Mouse (Mus musculus): Measurements from ENCODE around the gene Gp9.

Gene Gp9

DNA sequence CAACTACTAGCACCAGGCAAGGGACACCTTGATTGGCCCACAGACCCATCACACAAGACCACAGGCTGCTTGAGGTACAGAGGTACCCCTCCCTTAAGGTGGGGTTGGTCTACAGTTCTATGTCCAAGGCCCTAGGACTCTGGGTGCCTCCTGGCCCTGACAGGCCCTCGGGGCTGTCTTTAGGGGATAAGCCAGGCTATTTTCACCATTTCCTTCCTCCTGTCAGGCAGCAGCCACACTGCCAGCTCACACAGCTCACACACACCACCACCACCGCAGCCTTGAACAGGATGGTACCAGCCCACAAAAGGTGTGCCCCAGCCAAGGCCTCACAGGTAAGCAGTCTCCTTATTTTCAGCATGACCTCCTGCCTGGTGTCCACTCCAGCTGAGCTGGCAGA is at the start of gene Gp9:
TSS of gene Gp9 (plus strand) at position 231 of the 400 bp plus-strand sequence.
- DNase-seq (ENCODE audit: low spot score), result no peak

DNA sequence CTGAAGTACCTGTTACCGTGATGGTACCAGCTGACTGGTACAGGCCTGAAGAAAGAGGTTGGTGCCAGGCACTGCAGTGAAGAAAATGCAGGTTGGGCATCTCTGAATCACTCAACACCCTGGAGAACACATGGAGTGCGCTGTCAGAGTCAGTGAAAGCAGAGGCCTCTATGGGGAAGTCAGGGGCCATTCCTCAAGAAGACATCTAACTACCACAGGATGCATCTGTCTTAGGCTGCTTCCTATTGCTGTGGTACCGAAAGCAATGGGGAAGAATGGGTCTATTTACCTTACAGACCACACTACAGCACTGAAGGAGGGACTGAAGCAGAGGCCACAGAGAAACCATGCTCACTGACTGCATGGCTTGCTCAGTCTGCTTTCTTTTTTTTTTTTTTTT is 49.8 kb upstream of the Gp9 start:
- no peak for DNase-seq (ENCODE audit: low spot score)

DNA sequence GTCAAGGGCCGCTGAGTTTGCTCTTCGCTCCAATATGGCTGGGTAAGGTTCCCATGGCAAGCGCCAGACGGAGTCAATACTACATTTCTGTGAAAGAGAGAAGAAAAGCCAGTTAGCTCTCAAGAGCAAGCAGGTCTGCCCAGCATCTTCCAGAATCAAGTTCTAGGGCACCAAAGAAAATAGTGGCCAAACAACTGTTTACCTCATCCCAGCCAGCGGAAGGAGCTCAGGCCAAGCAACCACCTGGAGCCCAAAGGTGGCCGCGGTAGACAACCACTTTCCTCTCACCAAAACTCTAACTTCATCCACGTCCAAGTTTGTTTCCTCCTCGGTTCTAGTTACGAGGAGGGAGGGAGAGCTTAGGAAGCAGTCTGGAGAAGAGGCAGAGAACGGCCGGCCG is 47.7 kb upstream of the Gp9 start:
- DNase-seq (ENCODE audit: low spot score), result no peak

DNA sequence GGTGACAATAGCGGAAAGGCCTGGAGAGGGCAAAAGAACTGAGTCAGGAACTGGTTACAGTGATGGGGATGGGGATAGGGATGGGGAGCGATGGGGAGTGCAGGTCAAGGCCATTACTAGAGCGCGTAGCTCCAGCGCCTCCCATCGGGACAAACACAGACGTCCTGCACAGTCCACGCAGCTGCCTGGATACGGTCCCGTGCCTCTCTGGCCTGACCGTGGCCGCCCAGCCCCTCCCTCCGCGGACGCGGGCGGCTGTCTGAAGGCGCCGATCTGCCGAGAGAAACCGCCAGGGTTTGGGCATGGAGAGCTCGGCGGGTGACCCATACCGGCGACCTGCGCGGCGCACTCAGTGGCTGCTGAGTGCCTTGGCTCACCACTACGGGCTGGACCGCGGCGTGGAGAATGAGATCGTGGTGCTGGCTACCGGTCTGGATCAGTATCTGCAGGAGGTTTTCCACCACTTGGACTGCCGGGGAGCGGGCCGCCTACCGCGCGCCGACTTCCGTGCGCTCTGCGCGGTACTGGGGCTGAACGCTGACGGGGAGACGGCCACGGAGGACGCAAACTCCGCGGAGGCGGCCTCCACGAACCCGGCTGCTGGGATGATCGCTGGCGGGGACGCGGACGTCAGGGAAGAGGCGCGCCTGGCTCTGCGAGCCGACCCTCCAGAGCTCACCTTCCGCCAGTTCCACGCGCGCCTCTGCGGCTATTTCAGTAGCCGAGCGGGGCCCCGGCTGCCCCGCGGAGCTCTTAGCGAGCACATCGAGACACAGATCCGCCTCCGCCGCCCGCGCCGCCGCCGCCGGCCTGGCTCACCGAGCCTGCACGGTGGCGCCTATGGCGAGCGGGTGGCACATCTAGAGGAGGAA is 47.0 kb upstream of the Gp9 start, which contains the start of gene Efcc1:
TSS of gene Efcc1 (plus strand) at position 279 of the 872 bp plus-strand sequence.
- DNase-seq (ENCODE audit: low spot score), result peak; percentile 29

DNA sequence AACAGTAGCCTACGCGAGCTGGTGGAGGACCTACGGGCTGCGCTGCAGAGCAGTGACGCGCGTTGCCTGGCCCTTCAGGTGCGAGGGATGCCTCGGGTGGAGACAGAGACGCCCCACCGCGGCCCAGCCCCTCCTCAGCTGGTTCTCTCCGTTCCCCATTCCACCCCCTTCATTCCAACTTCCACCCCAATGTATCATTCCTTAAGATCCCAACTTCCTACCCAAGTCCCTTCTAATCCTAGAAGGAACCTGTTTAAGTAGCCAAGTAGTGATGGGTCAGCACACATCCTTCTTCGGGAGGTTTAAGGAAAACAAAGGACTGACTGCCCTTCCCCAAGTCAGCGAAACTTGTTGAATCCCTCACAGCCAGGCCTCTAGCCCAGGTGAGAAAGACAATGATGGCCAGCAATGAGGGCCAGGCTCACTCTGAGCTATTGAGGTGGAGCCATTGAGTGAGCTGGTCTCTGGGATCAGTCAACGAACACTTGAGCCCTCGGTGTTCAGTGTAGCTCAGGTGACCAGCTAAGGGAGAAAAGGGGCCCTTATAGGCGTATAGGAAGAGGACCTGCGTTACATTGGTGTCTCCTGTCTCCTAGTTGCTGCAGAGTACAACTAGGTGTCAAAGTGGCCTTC is 46.3 kb upstream of the Gp9 start:
- no peak for DNase-seq (ENCODE audit: low spot score)

DNA sequence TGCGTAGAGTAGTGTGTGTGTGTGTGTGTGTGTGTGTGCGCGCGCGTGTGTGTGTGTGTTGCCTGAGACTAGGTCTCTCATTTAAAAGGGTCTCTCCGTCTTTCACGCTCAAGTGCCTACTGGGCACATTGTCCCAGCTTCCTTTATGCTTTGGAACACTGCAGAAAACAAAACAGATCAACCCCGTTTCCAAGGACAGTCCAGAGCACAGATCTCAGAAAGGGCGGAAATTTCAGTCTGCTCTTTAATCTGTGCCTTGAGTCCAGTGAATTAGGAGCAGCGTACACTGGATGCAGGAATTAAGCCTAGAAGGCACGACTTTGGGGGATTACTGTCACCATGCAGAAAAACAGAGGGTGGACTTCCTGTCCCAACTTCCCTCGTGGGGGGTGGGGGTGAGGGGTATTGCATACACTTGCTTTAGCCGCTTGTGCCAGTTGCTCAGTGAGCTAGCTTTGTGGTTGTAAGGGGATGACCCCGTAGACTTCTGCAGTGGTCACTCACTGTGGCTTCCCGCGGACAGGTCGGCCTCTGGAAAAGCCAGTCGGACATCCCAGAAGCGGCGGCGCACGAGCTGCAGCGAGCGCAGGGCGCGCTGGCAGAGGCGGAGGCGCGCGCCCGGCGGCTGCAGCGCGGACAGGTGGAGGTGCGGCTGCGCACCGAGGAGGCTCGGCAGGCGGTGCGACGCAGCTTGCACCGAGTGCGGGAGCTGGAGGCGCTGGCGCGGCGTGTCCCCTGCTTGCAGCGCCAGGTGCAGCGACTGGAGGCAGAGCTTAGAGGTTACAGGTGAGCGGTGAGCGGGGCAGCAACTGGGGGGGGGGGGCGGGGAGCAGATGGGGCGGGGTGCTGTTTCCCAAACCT is 45.5 kb upstream of the Gp9 start:
- DNase-seq (ENCODE audit: low spot score), result no peak

DNA sequence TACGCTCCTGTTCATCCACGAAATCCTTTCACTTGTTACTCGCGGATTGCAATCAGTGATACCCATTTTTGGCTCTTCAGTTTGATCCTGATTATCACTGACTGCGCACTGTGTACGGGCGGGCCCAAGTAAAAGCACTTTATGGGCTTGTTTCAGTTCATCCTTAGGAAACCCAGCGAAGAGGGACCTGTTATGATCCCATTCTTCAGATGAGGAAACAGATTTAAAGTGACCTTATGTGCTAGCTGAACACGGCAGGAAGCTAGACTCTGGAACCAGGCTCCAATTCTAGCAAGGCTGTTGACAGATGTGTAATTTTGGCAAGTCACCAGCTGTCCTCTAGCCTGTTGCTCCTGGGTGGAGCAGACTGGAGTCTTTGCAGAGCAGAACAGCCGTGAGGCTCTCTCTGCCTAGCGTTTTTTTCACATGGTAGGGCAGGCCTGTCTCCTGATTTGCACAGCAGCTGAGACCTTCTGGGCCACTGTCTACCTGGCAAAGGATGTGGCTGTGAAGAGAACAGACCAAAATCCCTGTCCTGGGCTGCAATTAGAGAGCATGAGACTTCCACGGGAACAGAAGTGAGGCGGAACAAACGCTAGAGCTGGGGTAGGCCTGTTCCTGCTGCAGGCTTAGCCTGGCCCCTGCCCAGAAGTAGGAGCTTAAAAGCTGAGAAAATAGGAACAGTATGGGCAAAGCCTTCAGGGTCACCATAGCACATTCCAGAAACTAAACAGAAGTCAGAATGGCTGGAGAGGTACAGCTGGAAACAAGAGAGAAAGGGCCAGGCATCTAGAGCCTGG is 44.5 kb upstream of the Gp9 start:
- no peak for DNase-seq (ENCODE audit: low spot score)

DNA sequence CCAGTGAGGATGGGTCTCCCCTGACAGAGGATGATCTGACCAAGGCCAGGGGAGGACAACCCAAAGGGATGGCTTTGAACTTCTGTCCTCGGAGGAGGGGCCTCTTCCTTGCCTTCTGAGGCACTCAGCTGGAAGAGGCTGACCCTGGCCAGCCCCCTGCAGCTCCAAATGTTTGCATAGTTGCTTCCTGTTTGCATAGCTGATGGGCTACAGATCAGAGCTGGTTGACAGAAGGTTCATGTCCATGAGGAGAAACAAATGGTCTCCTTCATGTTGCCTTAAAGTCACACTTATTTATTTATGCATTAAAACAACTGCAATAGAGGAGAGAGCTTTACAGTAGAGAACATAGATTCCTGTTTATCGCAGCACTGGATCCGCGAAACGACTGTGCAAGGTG is 43.7 kb upstream of the Gp9 start:
- no peak for DNase-seq (ENCODE audit: low spot score)

DNA sequence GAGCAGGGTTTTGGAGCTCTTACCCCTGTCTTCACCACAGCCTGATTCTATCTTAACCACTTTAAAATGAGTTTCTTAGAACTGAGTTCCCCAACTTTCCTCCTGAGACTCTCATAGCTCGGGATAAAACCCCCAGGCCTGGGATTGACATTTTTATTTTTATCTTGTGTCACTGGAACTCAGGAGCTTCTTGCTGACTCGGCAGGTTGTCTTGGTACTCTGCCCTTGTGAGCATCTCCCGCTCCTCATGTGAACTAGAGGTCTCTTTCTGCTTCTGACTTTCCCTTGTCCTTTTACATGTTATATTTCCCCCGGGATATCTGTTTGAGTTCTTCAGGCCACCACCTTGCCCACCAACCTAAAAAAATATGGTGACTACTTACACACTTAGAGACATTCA is 40.9 kb upstream of the Gp9 start:
- DNase-seq (ENCODE audit: low spot score), result no peak

DNA sequence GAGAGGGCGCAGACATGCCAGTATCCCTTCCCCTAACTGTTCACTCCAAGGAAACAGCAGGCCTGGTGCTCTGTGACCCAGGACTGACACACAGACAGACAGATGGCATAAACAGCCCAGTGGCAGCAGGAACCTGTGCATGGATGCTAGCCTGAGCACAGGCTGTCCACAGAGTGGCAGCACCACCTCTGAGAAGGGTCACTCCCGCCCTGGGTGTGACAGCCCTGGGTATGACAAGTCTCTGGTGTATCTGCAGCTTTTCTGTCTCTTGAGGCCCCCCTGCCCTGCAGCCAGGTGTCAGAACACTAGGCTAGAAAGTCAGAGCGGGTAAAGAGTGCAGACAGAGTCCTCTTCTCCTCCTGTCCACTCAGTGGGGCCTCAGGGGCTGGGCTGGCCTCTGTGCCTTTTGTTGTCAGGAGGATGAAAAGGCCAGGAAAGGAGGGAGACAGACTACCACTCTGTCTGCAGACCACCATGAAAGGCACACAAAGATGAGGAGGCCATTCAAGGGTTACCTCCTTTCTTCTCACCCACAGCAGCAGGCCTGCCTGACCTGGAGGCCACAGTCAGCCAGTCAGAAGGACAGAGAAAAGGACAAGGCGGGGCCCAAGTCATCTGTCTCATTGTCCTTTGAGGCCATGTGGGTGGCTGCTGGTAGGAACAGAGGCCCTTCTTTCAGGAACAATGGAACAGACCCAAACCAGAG is 39.8 kb upstream of the Gp9 start:
- no peak for DNase-seq (ENCODE audit: low spot score)

DNA sequence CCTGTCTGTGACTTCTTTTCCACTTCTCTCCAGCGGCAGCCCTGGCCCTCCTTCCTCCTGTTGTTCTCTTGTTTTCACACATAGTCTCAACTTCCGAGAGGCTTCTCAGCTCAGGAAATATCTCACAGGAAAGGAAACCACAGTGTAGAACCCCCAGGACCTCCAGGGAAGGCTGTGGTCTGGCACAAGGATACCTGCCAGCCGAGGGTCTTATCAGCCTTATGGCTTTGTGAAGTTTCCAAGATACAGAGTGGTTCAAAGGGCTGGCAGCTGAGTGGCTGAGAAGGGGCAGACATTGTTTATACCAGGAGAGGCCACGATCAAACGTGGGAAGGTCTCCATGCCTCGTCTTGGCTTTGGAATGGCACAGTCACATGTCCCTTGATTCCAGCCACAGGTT is 38.0 kb upstream of the Gp9 start:
- no peak for DNase-seq (ENCODE audit: low spot score)

DNA sequence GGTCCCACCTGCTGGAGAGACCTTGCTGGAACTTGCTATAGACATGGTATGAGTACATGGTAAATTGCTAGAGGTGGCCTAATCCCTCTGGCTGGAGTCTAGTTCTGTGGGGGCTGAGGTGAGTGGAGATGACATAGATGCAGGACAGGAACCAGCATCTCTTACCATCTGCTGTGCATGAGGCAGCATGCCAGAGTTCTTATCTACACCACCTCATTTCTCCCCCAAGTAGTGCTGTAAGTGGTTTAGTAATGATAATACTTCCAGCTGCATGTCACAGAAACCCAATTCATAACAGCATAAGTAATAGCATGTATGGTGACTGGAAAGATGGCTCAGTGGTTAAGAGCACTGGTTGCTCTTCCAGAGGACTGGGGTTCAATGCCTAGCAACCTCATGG is 37.4 kb upstream of the Gp9 start:
- no peak for DNase-seq (ENCODE audit: low spot score)

DNA sequence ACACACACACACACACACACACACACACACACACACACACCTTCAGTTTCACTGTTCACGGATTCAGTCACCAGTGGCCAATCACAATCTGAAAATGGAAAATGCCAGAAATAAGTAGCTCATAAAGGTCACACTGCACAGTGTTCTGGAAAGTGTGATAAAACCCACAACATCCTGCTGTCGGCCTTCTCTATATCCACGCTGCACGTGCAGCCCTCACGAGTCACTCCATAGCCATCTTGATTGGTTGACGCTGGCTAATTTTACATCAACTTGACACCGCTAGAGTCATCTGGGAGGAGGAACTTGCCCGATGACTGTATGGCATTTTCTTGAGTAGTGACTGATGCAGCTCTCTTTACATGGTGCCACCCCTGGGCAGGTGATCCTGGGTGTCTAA is 35.9 kb upstream of the Gp9 start:
- DNase-seq (ENCODE audit: low spot score), result no peak

DNA sequence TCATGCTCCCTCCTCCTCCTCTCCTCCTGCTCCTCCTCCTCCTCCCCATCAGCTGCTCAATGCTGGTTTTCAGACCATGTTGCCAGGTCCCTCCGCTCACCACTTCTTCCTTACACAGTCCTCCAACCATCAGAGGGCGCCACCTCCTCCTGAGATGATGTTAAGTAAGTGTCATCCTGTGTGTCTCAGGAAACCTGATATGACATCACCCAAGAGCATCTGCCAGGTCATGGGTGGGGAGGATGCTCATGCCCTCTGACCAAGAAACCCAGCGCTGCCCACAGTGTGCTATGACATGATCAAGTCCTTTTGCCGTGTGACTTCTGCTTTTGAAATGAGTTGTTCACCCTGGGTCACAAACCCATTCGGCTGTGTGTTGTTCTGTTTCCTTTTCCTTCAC is 35.1 kb upstream of the Gp9 start:
- no peak for DNase-seq (ENCODE audit: low spot score)

DNA sequence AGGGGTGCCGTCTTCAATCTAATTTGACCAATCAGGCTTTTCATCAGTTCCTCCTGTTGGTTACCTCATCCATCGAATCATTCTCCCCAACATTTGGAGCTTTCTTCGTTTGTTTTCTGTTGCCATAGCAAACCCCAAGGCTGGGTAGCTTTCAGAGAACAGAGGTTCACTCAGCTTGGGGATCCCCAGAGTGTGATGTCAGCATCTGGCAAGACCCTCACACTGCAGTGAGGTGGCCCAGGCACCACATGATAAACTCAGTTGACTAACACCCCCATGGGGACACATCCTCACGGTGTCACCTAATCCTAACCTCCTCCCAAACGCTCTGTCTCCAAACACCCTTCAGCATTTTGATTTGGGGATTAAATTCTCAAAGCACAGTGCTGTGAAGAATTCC is 34.6 kb upstream of the Gp9 start:
- DNase-seq (ENCODE audit: low spot score), result no peak

DNA sequence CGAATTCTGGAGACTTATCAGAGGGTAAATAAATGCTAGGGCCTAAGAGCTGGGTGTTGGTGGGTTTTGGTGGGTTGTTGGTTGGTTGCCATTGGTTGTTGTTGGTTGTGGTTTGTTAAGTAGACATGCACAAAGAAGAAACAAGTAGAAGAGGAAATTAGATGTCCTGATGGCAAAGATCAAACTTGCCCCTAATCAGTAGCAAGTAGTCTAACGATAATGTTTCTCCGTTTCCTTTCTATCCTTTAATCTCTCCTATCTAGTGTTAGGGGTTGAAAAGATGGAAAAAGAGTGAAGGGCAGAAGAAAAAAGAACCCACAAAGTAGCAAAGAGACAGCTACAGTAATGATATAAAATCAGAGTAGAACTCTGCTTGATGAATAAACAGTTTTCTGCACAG is 33.2 kb upstream of the Gp9 start:
- no peak for DNase-seq (ENCODE audit: low spot score)

DNA sequence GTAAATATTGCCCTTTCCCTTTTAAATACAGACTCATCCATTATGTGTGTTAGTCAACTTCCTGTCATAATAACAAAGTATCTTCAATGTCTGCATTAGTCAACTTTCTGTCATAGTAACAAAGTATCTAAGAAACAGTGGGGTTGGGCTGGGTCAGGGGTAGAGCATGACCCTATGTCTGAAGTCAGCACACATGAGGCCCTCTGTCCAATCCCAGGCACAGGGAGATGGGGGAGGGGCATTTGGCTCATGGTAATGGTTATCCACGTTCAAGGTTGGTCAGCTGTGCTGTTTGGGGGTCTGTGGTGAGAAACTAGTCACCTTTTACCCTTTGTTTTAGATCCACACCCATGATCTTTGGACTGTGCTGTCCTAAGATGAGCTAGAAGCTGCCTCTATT is 32.6 kb upstream of the Gp9 start:
- no peak for DNase-seq (ENCODE audit: low spot score)

DNA sequence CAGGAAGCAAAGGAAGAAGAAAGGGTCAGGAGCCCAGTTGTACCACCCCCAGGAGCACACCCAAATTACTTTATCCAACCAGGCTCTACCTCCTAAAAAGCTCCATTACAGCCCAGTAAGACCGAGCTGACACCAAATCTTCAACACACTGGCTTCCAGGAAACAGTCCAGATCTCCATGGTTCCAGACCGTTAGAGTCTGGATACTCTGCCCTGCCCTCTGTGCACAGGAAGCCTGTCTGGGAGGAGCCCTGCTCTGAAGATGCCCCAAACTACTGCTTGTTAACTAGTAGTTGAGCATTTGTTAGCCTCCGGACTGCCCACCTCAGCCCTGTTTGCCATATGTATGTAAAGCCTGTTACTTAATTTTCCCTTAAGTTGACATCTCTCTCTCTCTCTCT is 31.8 kb upstream of the Gp9 start:
- DNase-seq (ENCODE audit: low spot score), result no peak

DNA sequence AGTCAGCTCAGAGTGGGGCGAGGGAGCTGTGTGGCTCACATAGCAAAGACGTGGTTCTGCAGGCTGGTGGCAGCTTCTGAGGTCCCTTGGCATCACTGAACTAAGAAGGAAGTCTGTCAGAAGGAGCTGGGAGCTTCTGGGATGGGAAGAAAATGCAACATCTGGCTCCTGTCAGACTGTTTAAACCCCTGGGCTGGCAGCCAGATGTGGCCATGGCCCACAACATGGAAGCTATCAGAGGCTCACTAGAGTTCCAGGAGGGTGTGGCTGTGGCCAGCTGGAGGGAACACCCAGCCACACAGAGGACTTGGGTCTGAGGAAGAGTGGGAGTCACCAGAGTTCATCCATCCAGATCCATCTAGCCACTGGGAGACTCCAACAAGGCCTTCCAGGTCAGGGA is 31.0 kb upstream of the Gp9 start:
- no peak for DNase-seq (ENCODE audit: low spot score)

DNA sequence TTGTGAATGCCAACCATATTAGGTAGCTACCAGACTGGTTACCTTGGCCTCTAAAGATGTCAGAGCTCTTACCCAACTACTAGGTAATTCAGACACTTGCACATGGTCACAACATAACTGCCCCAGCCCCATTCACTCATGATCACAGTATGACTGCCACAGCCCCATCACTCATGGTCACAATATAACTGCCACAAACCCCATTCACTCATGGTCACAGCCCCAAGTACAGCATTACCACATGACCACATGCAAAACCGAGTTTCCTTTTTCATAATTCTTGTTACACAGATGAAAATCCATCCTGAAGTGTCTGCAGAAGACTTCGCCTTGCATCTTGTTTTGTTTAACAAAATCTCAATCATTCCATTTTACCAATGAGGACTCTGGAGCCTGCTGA is 29.8 kb upstream of the Gp9 start:
- DNase-seq (ENCODE audit: low spot score), result no peak

DNA sequence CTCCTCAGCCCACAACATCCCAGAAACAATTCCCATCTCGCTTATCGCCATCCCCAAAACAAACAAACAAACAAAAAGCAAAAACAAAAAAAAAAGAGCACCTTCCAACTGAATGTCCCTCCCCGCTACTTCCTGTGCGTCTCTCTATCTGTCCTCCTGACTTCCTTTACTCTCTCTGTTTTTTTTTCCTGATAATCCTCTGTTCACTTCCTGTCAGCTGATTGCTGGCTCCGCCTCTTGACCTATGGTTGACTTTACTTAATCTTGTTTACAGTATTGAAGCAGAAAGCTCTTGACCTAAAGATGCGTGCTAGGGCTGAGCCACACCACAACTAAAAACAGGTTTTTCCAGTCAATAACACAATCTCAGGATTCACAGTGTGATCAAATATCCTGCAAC is 29.3 kb upstream of the Gp9 start:
- DNase-seq (ENCODE audit: low spot score), result no peak
